Mouse (Mus musculus) ovary, adult 18-20 months (tissue): ENCODE results near the gene Arpc2.

Experiments used
- DNase-seq: peaks from one replicate; pipeline ENCODE4 v3.0.0; 2022; ENCODE audit warnings: low spot score, mixed read lengths

The Arpc2 gene

DNA sequence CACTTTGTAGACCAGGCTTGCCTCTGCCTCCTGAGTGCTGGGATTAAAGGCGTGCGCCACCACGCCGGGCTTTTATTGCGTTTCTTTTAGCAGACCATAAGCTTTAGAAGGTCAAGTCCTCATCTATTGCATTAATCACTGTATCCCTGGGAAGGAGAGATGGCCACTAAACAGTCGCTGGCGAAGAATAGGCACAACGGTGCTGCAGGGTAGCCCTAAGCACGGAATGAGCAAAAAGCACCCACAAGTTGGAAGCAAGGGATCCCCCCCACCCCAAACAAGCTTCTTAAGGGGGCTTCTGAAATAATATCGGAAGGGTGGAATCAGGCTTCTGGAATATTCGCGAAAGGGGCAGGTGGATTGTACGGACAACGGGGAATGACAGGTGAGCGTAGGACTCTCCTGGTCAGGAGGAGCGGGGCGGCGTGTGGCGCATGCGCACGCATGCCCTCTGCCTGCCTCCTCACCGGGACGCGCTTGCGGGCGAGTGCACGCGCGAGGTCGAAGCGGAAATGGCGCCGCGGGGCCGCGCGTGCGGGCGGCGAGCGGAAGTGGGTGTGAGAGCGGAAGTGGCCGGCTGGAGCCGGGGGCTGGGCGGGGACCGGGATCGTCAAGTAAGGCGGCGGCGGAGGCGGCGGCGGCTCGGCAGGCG lies at the start of gene Arpc2:
Gene Arpc2 (plus strand): TSS at position 147 of the 652 bp plus-strand sequence.
- peak; percentile 95 for DNase-seq

DNA sequence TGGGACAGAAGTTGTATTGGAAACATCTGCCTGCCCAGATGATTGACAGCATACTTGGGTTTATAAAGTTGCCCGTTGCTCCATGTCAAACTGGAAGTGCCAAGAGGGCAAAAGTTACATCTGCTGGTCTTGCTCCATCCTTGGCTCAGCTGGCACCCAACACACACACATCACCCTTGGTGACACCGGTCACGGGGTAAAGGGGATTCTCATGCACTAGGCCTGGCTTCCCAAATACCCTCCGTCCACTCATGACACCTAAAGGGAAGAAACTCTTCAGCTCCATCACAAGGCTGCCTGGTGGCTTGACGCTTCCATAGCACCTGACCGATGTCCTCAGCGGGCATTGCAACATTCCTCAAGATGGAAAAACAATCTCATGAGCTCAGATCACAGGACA lies 45.4 kb upstream of the Arpc2 start:
- DNase-seq: no peak

DNA sequence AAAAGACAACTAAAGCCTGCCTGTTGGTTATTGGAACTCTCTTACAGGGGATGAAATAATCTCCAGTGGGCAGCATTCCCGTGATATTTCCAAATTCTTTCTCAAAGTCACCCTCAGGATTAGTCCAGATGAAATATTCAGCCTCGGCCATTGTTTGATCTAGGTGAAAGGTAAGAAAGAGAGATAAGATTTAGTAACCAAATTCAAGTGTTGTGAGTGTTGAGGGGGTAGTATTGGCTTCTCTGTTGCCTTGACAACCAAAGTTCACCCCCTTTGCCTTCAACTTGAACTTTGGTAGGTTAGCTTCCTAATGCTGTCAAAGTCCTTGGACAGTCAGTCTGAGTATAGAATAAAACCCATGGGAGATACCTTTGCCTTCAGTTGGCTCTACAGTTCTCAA lies 43.2 kb upstream of the Arpc2 start:
- no peak for DNase-seq

DNA sequence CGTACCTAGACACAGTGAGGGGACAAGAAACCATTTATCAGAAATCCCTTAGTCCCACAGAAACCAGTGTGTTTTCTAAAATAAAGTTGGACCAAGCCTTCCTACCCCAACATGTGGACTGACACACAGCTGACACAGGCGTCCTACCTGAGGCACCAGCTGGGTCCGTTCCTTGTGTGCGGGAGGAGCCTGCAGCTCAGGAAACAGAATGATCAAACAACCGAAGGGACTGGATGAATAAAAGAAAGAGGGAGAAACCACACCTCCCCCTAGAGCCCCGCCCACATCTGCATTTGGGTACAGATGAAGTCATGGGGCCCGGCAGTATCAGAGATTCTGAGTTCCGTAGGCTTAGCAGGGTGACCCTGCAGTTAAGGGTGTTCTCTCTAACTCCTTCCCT lies 41.4 kb upstream of the Arpc2 start, which contains the start of gene Cxcr1:
Gene Cxcr1 (minus strand): TSS at position 187 of the 400 bp plus-strand sequence.
- no peak for DNase-seq

DNA sequence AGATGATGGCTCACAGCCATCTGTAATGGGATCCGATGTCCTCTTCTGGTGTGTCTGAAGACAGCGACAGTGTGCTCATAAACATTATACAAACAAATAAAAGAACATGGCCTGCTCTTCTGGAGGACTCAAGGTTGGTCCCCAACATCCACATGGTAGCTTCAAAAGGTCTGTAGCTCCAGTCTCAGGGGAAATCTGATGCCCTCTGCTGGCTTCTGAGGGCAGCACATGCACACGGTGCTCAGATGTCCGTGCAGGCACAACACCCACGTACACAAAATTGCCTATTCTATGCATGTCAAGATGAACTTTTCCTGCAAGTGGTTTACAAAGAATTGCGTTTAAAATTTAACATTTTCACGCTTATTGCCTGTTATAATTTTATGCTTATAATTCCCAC lies 39.9 kb upstream of the Arpc2 start:
- no peak for DNase-seq

DNA sequence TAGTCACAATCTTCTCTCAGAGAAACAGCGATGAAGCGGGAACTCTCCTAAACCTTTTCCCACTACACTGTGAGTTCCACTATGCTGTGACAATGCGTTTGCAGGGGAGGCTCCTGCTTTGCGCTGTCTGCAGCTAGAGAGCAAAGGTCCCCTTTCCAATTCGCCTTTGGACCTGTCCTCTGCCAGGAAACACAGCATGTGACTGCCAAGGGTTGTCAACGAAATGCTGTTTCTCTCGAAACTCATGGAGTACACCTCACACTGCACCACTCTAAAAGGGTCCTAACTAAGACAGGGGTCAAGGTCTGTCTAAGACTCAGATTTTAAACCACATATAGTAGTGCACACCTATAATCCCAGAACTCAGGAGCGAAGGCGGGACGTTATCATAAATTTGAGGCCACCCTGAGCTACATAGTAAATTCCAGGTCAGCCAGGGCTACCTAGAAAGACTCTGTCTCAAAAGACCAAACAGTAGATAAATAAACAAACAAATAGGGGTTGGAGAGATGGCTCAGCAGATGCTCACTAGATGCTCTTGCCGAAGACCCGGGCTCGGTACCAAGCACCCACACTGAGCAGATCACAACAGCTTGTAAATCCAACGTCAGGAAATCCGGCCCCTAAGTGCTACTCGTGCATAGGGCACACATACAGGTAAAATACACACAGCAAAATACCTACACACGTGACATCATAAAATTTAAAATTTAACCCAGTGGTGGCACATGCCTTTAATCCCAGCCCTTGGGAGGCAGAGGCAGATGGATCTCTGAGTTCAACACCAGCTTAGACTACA lies 39.1 kb upstream of the Arpc2 start:
- DNase-seq: no peak

DNA sequence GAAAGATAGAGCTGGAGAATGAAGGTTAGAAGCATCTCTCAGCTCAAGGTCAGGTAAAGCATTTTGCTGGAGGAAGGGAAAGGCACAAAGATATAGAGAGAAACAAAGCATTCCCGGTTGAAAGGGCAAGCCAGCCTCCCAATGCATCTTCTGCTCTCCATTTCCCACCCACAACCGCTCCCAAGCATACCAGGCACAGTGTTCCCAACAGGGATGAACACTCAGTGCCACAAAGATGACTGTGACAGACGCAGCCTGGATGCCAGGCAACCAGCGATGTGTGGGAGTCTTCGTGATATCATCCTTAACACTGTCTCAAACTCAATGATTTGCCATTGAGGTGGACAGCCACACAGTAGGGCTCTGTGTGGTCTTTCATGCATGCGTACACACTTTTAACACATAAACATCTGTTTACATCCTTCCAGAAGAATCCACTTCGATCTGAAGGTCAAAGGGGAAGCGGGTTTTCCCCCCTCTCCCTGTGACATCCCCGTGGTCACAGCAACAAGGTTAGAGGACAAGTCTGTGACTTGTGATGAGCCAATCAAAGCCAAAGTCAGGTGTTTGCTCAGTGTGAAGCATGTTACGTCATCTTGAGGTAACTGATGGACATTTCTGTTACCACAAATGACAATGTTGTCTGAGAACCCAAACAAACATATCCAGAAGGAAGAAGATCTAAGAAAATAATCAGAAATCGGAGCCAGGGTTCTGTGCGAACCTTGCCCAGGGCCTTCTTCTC lies 38.0 kb upstream of the Arpc2 start:
- DNase-seq: no peak

DNA sequence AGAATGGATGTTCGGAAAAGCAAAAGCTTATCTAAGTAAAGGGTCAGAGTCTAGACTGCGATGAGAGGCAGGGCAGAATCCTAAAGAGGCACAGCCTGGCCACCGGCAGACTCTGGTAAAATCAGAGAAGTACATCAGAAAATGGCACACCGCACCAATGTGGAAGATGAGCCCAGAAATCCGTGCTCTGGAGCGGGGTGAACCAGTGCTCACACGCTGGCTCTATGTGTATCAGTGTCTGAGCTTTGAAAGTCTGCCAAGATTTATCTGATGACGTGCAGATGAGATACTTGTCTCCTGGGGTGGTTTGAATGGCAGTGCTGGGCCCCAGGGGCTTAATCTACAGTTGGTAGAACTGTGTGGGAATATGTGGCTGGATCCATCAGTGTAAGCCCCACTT lies 36.8 kb upstream of the Arpc2 start:
- DNase-seq: no peak

DNA sequence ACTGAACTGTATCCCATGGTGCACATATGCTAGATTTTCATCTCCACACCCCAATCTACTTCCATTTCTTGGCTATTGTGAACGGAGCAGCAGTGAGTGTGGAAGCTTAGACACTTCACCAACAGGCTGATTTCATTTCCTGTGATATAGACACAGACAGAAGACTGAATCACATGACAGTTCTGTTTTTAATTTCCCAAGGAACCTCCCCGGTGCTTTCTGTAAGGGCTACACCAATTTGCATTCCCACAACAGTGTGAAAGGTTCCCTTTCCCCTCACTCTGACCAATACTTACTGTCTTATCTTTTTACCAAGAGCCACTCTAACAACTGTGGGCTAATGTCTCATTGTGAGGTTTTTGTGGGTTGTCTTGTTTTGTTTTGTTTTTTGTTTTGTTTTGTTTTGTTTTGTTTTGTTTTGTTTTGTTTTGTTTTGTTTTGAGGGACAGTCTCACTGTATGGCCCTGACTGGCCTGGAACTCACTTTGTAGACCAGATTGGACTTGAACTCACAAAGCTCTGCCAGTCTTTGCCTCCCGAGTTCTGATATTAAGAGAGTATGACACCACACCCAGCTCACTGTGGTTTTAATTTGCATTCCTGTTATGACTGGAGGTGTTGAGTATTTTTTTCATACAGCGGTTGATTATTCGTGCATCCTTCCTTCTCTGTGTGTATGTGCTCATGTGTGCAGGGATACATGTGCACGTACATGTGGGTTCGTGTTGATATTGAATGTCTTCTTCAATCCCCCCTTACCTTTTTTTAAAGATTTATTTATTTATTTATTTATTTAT lies 34.6 kb upstream of the Arpc2 start:
- DNase-seq: no peak

DNA sequence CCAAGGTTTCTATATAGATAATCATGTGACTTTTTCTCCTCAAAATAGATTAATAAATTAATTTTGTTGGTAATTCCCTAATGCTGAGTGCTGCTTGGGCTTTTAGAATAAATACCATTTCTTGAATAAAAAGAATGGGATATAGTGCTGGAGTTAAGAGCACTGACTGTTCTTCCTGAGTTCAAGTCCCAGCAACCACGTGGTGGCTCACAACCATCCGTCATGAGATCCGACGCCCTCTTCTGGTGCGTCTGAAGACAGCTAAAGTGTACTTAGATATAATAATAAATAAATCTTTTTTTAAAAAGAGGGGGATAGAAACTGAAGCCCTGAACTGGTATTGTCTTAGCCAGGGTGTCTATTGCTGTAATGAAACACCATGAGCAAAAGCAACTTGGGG lies 32.4 kb upstream of the Arpc2 start:
- no peak for DNase-seq

DNA sequence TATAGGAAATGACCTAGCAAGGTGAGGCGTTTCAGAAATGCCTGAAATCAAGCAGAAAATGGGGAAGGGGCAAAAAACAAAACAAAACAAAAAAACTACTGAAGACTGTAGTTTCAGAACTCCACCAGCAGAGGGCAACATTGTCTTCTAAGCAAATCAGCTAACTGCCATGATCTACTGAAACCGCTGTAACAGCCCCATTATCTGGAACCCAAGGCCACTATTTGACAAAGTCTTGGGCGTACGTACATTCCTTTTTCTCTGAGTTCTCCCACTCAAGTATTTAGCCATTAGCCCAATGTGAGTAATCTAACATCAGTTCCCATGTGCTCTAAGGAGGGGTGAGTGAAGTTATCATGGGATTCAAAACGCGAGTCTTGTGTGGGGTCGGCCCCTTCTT lies 30.0 kb upstream of the Arpc2 start:
- DNase-seq: no peak

DNA sequence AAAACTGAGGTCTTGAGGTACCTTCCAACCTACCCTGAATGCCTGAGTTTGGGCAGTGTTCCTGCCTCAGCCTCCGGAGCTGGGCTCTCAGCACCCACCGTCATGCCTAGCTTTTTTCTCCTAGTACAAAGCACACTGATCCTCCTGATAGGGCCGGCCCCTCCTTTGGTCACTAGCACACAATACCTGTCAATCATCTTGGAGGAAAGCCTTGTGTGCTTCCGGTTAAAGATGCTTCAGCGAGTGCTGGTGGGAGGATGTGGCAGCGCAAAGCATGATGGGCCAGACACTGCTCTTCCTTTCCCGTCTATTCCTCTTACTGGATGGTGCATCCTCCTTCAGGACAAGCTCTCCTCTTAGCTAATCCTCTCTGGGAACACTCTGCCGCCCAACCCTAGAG lies 29.2 kb upstream of the Arpc2 start:
- no peak for DNase-seq

DNA sequence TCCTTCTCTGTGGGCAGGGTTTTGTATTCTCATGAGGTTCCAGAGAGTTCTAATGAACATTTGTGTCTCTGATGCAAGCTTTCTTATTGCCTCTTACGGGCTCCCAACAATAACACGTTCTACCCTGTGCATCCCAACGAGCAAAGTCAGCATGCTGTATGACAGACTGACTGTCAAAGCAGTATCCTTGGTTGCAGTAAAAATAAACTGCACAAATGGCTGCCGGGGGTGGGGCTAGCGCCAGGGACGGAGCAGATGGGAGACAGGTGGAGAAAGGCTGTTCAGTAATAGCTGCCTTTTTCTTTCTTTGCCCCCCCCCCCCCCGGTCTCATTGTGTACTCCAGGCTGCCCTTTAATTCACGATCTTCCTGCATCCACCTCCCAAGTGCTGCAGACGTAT lies 28.0 kb upstream of the Arpc2 start:
- no peak for DNase-seq

DNA sequence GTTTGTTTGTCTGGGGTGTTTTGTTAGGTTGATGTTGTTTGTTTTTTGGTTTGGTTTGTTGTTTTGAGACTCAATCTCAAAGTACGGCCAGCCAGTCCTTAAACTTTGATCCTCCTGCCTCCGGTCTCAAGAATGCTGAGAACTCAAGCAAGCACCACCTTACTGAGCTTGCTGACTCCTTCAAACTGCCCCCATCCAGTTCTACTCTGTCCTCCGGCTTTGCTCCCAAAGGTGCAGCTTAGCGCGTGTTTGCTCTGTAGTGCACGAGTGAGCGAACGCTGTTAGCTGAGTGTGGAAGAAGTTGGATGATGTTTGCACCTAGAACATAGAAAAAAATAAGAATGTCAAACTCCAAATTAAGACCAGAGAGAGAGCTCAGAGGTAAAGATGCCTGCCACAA lies 26.9 kb upstream of the Arpc2 start:
- no peak for DNase-seq

DNA sequence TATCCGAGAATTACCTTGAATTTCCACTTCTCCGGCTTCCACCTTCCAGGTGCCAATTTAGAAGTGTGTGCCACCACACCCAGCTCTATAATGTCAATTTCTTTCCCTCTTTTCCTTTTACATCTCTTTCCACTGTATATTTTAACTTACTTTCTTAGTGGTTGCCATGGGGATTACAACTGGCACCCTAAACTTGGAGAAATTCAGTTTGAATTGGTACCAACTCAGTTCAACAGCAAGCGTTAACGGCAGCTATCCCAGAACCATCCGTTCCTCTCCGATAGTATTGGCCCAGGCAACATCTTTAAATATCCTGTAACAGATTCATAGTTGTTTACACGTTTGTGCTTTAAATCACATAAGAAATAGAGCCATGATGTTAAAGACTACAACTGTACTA lies 16.0 kb upstream of the Arpc2 start:
- no peak for DNase-seq

DNA sequence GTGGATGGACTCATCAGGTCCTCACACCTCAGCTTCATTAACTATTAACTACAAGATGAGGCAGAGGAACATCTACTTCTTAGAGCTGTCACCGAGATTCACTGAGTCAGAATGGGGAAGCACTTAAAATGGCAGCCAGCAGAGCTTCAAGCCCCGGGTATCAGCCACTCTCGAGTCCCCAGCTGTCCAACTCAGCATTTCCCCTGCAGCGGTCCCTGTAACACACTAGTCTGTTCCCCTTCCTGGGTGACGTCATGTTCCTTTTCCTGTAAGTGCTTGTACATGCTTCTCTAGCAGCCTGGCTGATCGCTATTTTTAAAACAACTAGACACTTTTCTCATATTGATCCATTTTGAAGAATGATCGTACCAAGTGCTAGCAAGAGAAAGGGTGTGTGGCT lies 8.6 kb upstream of the Arpc2 start:
- DNase-seq: no peak

DNA sequence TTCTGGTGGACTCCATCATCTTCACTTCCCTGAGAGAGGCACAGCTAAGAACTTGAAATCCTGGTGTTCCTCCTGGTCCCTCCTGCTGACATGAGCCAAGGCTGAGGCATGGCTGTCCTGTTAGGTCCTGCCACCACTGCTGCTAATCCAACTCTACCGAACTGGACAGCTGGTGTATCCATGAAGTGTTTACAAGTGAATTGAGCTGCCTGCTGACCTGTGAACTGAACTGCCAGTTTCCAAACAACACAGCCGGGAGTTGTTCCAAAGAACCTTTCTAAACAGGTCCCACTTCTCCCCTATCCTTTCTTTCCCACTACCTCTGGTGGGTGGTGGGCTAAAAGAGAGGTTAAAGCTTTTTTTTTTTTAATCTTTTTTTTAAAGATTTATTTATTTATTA lies 5.9 kb upstream of the Arpc2 start:
- no peak for DNase-seq

DNA sequence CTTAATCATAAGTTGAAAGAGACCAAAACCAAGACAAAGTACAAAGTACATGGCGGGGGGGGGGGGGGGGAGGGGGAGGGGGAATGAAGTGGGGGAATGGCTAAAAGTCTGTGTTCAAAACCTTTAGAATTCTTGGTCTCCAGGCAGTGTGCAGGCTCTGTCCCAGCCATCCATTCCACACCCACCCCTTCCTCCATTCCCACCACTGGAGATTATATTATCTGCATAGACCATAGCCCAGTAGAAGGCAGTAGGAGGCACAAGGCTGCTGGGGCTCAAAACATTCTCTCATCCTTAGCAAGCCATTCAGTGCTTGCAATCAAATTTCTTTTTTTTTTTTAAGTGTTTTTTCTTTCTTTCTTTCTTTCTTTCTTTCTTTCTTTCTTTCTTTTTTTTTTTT lies 4.9 kb upstream of the Arpc2 start:
- DNase-seq: no peak

DNA sequence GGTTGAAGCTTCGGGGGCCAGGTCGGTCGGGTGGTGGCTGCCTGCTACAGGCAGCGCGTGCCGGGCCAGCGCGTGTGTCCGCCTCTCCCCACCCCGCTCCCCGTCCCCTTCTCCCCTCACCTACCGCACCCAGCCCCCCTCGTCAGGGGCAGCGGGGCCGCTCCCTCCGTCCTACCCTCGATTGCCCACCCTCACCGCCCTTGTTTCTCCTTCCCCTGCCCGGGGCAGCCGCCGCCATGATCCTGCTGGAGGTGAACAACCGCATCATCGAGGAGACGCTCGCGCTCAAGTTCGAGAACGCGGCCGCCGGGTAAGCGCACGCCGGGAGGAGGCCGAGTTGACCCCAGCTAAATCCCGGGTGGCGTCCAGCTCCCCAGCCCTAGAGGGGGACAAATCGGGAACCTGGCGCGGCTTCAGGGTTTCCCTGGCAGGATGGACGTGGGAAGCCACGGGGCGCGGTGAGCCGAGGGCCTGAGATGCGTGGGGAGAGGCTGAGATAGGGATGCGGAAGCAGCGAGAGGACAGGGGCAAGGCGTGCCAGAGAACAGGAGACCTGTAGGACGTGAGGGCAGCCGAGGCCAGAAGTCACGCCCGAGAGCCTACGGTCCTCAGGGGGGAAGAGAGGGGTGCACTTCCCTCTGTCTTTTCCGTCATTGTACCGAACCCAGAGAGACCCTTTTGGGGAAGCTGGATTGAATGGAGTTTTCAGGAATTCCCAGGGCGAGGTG lies 870 bp downstream of the Arpc2 start:
- no peak for DNase-seq

DNA sequence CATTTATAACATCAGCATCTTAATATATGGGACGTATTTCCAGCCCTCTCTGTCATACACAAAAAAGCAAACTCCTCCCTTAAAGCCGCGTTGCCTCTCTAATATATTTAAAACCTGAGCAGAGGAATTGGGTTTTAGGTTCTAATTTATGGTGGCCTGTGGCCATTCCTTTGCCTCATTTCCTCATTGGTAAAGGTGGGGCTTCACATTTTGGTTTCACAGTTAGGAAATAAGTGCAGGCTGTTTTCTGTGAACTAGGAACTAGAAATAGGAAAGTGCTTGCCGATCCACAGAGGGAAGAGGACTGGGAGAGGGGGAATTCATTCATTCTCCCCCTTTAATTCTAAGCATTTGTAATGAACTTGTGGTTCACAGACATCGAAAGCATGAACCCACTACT lies 1.8 kb downstream of the Arpc2 start:
- no peak for DNase-seq

DNA sequence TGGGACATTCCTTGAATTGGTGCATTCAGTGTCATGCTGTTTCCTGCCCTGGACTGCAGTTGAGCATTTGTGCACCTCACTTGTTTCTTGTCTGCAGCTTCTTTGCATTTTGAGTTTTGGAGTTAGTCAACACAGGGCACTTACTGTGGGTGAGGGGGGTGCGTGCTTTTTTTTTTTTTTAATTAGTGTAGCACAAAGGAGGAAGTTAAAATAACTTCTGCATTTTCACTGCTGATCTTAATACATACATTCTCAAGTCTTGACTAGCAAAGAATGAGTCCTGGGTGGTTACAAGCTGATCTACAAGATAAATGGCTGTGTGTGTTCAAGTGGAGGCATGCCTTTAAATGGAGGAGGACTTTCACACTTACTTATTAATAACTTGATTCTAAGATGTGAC lies 2.3 kb downstream of the Arpc2 start:
- no peak for DNase-seq

DNA sequence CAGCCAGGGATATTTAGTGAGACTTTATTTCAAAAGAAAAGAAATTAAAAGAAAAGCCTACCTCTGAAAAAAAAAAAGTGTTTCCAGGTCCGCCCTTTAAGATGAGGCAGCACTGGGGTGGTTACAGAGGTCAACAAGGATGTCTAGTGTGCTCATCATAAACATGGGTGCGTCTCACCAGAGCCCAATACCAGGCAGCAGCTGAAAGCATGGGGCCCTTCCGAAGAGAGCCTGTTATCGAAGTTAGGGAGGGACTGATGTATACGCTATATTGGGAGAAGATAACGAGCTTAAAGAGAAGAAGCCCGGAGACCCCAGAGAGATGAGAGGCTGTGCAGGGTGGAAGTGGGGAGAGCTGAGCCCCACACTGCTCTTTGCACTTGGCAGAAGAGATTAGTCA lies 3.3 kb downstream of the Arpc2 start:
- no peak for DNase-seq
